Mouse (Mus musculus): ENCODE measurements around the gene Tmpo. TPM values are rescaled to one million over a fixed set of nuclear protein-coding genes. Genes with fewer than 3 reads are reported as not detected.

Tmpo gene
- 197 TPM for polyA plus RNA-seq (2017; shearing (Covaris generic))

GRCm38 (mm10) chr10:91180761-91181460 is at the start of gene Tmpo:
Gene Tmpo, minus strand, starts transcription at chr10:91181315.

GRCm38 (mm10) chr10:91123828-91124822 is 57.0 kb downstream of the Tmpo start, which contains the start of gene Slc25a3:
Gene Slc25a3, minus strand, starts transcription at chr10:91124059.

Other genes with a start within 250 kb of the Tmpo start
- gene Apaf1, start 98.5 kb downstream of the Tmpo start, polyA plus RNA-seq (2017; shearing (Covaris generic)): 25.2 TPM
- 5.6 TPM for gene Ikbip, start 98.4 kb downstream of the Tmpo start, polyA plus RNA-seq (2017; shearing (Covaris generic))
- gene Slc25a3, start 57.3 kb downstream of the Tmpo start, polyA plus RNA-seq (2017; shearing (Covaris generic)): 367 TPM

All from CD4-positive, CD25-positive, alpha-beta regulatory T cell (primary cell).